Mouse (Mus musculus) liver, adult 2 months (tissue): ENCODE data around the gene Ggact.

ENCODE experiments used
- CTCF ChIP-seq: fragments of 200-500 bp; IDR thresholded peaks from 2 replicates; pipeline ENCODE4 v1.5.1; 2011; ENCODE audit warnings: low read depth, low read length, control low read depth
- POLR2A ChIP-seq: fragments of 200-500 bp; IDR thresholded peaks from 2 replicates; pipeline ENCODE4 v1.6.1; 2011; ENCODE audit warnings: low read length, control low read depth; ENCODE audit not compliant: insufficient read depth; ENCODE audit errors: extremely low read depth

GRCm38 (mm10) chr14:122891470-122891968, 22.0 kb downstream of the Ggact start:
- no peak for TF ChIP-seq CTCF
- TF ChIP-seq POLR2A, result no peak
